Mouse (Mus musculus) liver, postnatal 0 days (tissue): ENCODE measurements at regions not wholly inside any gene's neighbourhood (a gene's known extent, or its start where the extent isn't known, plus 50 kb on each side); places are given as distances from the start of the nearest gene placed in this dataset.

Experiments used
- CTCF ChIP-seq: sonication (generic); IDR thresholded peaks from 2 replicates; pipeline ENCODE4 v1.5.1; 2016; ENCODE audit warnings: antibody characterized with exemption, low read depth
- EP300 ChIP-seq: IDR thresholded peaks from 2 replicates; pipeline ENCODE4 v1.6.1; 2016; ENCODE audit warnings: antibody characterized with exemption, low read depth, mild to moderate bottlenecking

- no peak for TF ChIP-seq CTCF
- TF ChIP-seq EP300 = no peak
These were observed 104.4 kb downstream of the Abhd5 start for GRCm38 (mm10) chr9:122455779-122456178.
